Mouse (Mus musculus) thymus, adult 2 months (tissue): ENCODE data around the gene AL607142.1.

Experiments
- CTCF ChIP-seq: fragments of 200-500 bp; IDR thresholded peaks from 2 replicates; pipeline ENCODE4 v1.5.1; 2012; ENCODE audit warnings: mild to moderate bottlenecking, control low read depth, low read length, moderate library complexity, borderline replicate concordance; ENCODE audit not compliant: control insufficient read depth, poor library complexity, insufficient read depth; ENCODE audit errors: extremely low read depth
- POLR2A ChIP-seq: fragments of 200-500 bp; IDR thresholded peaks from 2 replicates; pipeline ENCODE4 v1.6.1; 2012; ENCODE audit warnings: mild to moderate bottlenecking, low read length, control low read depth, moderate library complexity; ENCODE audit not compliant: control insufficient read depth, poor library complexity, insufficient read depth; ENCODE audit errors: extremely low read depth

GRCm38 (mm10) chr4:120061727-120062126 lies 3.1 kb upstream of the AL607142.1 start:
- TF ChIP-seq POLR2A (no peak), CTCF (no peak)
